Mouse (Mus musculus) thymus, postnatal 10 days (tissue): ENCODE results near the gene Rnf32.

ENCODE experiments used
- DNase-seq, 2 experiments: peaks; one replicate each; pipeline ENCODE4 v3.0.0; 2021; ENCODE audit warnings: low spot score in 2 of 2

The Rnf32 gene

GRCm38 (mm10) chr5:29273426-29273825 is 77.6 kb downstream of the Rnf32 start:
- no peak for DNase-seq

DNA sequence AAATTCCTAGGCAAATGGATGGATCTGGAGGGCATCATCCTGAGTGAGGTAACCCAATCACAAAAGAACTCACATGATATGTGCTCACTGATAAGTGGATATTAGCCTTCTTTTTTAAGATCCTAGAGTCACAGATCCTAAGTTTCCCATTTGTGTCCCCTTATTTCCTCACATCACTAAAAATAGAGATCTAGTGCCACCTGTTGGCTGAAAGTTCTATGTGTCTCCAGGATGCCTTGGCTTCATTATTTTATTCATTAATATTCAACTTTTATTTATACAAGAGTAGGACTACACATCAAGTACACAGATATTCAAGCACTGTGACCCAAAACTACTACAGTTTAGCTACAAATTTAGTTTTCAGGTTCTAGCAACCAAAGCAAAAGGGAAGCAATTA is 79.0 kb downstream of the Rnf32 start:
- no peak for DNase-seq
